Mouse (Mus musculus) neural tube, embryonic 13.5 days (tissue): ENCODE data around the gene Bin2. TPM values are rescaled to one million over a fixed set of nuclear protein-coding genes. Genes with fewer than 3 reads are reported as not detected.

ENCODE experiments used
- ATAC-seq: fragments of 200-750 bp; cut with Nextera tagmentation; 2 replicates; pipeline ENCODE4 v1.8.0; 2017; ENCODE audit warnings: low read depth, mild to moderate bottlenecking, moderate TSS enrichment, moderate library complexity
- H3K27ac ChIP-seq: fragments of 300-500 bp; sonication (generic); replicated peaks from 2 replicates; pipeline ENCODE4 v1.5.1; 2015; ENCODE audit warnings: moderate library complexity, mild to moderate bottlenecking, inconsistent platforms
- H3K27me3 ChIP-seq: fragments of 300-500 bp; sonication (generic); 2 replicates; pipeline ENCODE4 v1.6.1; 2015; ENCODE audit warnings: mild to moderate bottlenecking, inconsistent platforms
- H3K36me3 ChIP-seq: fragments of 300-500 bp; sonication (generic); 2 replicates; pipeline ENCODE4 v1.6.1; 2015; ENCODE audit warnings: mild to moderate bottlenecking, inconsistent platforms
- H3K4me1 ChIP-seq: fragments of 300-500 bp; sonication (generic); replicated peaks from 2 replicates; pipeline ENCODE4 v1.6.1; 2015; ENCODE audit warnings: inconsistent platforms
- H3K4me2 ChIP-seq: fragments of 300-500 bp; sonication (generic); 2 replicates; pipeline ENCODE4 v1.6.1; 2015; ENCODE audit warnings: inconsistent platforms, mild to moderate bottlenecking, moderate library complexity
- H3K4me3 ChIP-seq: fragments of 300-500 bp; sonication (generic); 2 replicates; pipeline ENCODE4 v1.5.1; 2015; ENCODE audit warnings: mild to moderate bottlenecking, inconsistent platforms
- H3K9ac ChIP-seq: fragments of 300-500 bp; sonication (generic); 2 replicates; pipeline ENCODE4 v1.6.1; 2015; ENCODE audit warnings: moderate library complexity, mild to moderate bottlenecking, inconsistent platforms
- H3K9me3 ChIP-seq: fragments of 300-500 bp; sonication (generic); 2 replicates; pipeline ENCODE4 v1.6.1; 2016; ENCODE audit warnings: inconsistent platforms
- WGBS: fragments of 180-500 bp; shearing (Covaris S2); methylation state at CpG from one replicate; pipeline ENCODE4 v1.1.7; 2015; 5-methylcytosine and 5-hydroxymethylcytosine counted together
- polyA plus RNA-seq: library from polyadenylated mRNA; unstranded; fragments of >200 nt; fragmentation: Nextera tagmentation; extraction: Ambion mirVana; gene quantifications from 2 replicates; pipeline ENCODE4 v1.2.1, GENCODE M21; 2015

Gene Bin2
- polyA plus RNA-seq, 1 experiment from 2014 or later = 2.8 TPM

GRCm38 (mm10) chr15:100667420-100667819 lies 1.9 kb downstream of the Bin2 start:
- WGBS = 44% methylated on average over 6 of the region's 6 CpGs
- Histone ChIP-seq H3K9me3 (no peaks in the 10 kb centered on the region), H3K36me3 (no peaks in the 10 kb centered on the region), H3K27me3 (peaks cover 14% of the 10 kb centered on the region), H3K4me2 (no peak overlapping the region), H3K4me1 (peaks cover 15% of the 10 kb centered on the region; the same call in 1 of the 2 replicates), H3K9ac (no peak overlapping the region), H3K4me3 (no peak overlapping the region), H3K27ac (no peak overlapping the region)
- no peak for ATAC-seq

GRCm38 (mm10) chr15:100666851-100667250 lies 2.5 kb downstream of the Bin2 start:
- H3K4me2 ChIP-seq = no peak overlapping the region
- 14% methylated on average over 12 of the region's 12 CpGs for WGBS
- 0 out of 2 replicates have a peak overlapping the region, but pooled peaks have one; percentile 28 for H3K27ac ChIP-seq
- peaks cover 14% of the 10 kb centered on the region for H3K27me3 ChIP-seq
- no peaks in the 10 kb centered on the region for H3K36me3 ChIP-seq
- ATAC-seq = no peak
- no peak overlapping the region for H3K9ac ChIP-seq
- H3K4me3 ChIP-seq = no peak overlapping the region
- no peaks in the 10 kb centered on the region for H3K9me3 ChIP-seq
- peaks cover 15% of the 10 kb centered on the region; the same call in 1 of the 2 replicates for H3K4me1 ChIP-seq

GRCm38 (mm10) chr15:100666219-100666696 lies 3.1 kb downstream of the Bin2 start:
- WGBS = 2% methylated on average over 7 of the region's 7 CpGs

GRCm38 (mm10) chr15:100665411-100666218 lies 3.7 kb downstream of the Bin2 start:
- no peak for ATAC-seq
- peaks cover 15% of the 10 kb centered on the region; the same call in 1 of the 2 replicates for H3K4me1 ChIP-seq
- H3K27ac ChIP-seq = no peak overlapping the region
- peaks cover 14% of the 10 kb centered on the region for H3K27me3 ChIP-seq
- H3K36me3 ChIP-seq = no peaks in the 10 kb centered on the region
- 23% methylated on average over 9 of the region's 9 CpGs for WGBS
- no peaks in the 10 kb centered on the region for H3K9me3 ChIP-seq
- no peak overlapping the region for H3K4me2 ChIP-seq
- no peak overlapping the region for H3K9ac ChIP-seq
- no peak overlapping the region for H3K4me3 ChIP-seq

More at GRCm38 (mm10) chr15:100666219-100666696, 3.1 kb downstream of the Bin2 start:
- Histone ChIP-seq H3K27ac (0 out of 2 replicates have a peak overlapping the region, but pooled peaks have one; percentile 28), H3K4me1 (peaks cover 15% of the 10 kb centered on the region; the same call in 1 of the 2 replicates), H3K4me2 (no peak overlapping the region), H3K9me3 (no peaks in the 10 kb centered on the region), H3K36me3 (no peaks in the 10 kb centered on the region), H3K9ac (no peak overlapping the region), H3K4me3 (no peak overlapping the region), H3K27me3 (peaks cover 14% of the 10 kb centered on the region)
- ATAC-seq = no peak

GRCm38 (mm10) chr15:100664813-100665274 lies 4.5 kb downstream of the Bin2 start:
- peaks cover 15% of the 10 kb centered on the region; the same call in 1 of the 2 replicates for H3K4me1 ChIP-seq
- no peaks in the 10 kb centered on the region for H3K9me3 ChIP-seq
- ATAC-seq = no peak
- no peak overlapping the region for H3K27ac ChIP-seq
- H3K36me3 ChIP-seq = no peaks in the 10 kb centered on the region
- WGBS = 76% methylated on average over 9 of the region's 9 CpGs
- H3K4me2 ChIP-seq = no peak overlapping the region
- no peak overlapping the region for H3K9ac ChIP-seq
- H3K4me3 ChIP-seq = no peak overlapping the region
- peaks cover 14% of the 10 kb centered on the region for H3K27me3 ChIP-seq

- no peak overlapping the region for H3K27ac ChIP-seq
- no peak overlapping the region for H3K4me3 ChIP-seq
- no peak overlapping the region for H3K4me2 ChIP-seq
- no peak overlapping the region for H3K9ac ChIP-seq
- no peaks in the 10 kb centered on the region for H3K9me3 ChIP-seq
- WGBS = 91% methylated on average over 5 of the region's 5 CpGs
- H3K27me3 ChIP-seq = peaks cover 7% of the 10 kb centered on the region; the same call in 1 of the 2 replicates
- H3K36me3 ChIP-seq = no peaks in the 10 kb centered on the region
- no peak for ATAC-seq
- 0 out of 2 replicates have a peak, but pooled peaks cover 3% of the 10 kb centered on the region for H3K4me1 ChIP-seq
Observed at GRCm38 (mm10) chr15:100660805-100661204, 8.5 kb downstream of the Bin2 start.

GRCm38 (mm10) chr15:100660306-100660705 lies 9.0 kb downstream of the Bin2 start:
- no peak for ATAC-seq
- H3K4me1 ChIP-seq = no peaks in the 10 kb centered on the region
- no peaks in the 10 kb centered on the region for H3K36me3 ChIP-seq
- no peak overlapping the region for H3K9ac ChIP-seq
- no peak overlapping the region for H3K4me3 ChIP-seq
- peaks cover 7% of the 10 kb centered on the region; the same call in 1 of the 2 replicates for H3K27me3 ChIP-seq
- no peak overlapping the region for H3K4me2 ChIP-seq
- 89% methylated on average over 9 of the region's 9 CpGs for WGBS
- H3K9me3 ChIP-seq = no peaks in the 10 kb centered on the region
- no peak overlapping the region for H3K27ac ChIP-seq

GRCm38 (mm10) chr15:100655201-100655600 lies 14.2 kb downstream of the Bin2 start:
- Histone ChIP-seq H3K27me3 (no peaks in the 10 kb centered on the region), H3K9me3 (no peaks in the 10 kb centered on the region), H3K9ac (no peak overlapping the region), H3K4me3 (no peak overlapping the region), H3K4me1 (no peaks in the 10 kb centered on the region), H3K27ac (no peak overlapping the region), H3K36me3 (no peaks in the 10 kb centered on the region), H3K4me2 (no peak overlapping the region)
- 89% methylated on average over 5 of the region's 5 CpGs for WGBS
- ATAC-seq = no peak

GRCm38 (mm10) chr15:100654271-100654670 lies 15.1 kb downstream of the Bin2 start:
- Histone ChIP-seq H3K27me3 (no peaks in the 10 kb centered on the region), H3K27ac (no peak overlapping the region), H3K9ac (no peak overlapping the region), H3K4me2 (no peak overlapping the region), H3K9me3 (no peaks in the 10 kb centered on the region), H3K4me3 (no peak overlapping the region), H3K36me3 (no peaks in the 10 kb centered on the region), H3K4me1 (no peaks in the 10 kb centered on the region)
- no peak for ATAC-seq
- WGBS = 80% methylated on average over 1 of the region's 1 CpGs

- 91% methylated on average over 9 of the region's 9 CpGs for WGBS
- no peak overlapping the region for H3K4me2 ChIP-seq
- ATAC-seq = no peak
Observed at GRCm38 (mm10) chr15:100651610-100652009, 17.7 kb downstream of the Bin2 start.

GRCm38 (mm10) chr15:100650111-100650510 lies 19.2 kb downstream of the Bin2 start:
- WGBS = 87% methylated on average over 10 of the region's 10 CpGs
- Histone ChIP-seq H3K9ac (no peak overlapping the region), H3K4me2 (no peak overlapping the region), H3K36me3 (no peaks in the 10 kb centered on the region), H3K27me3 (no peaks in the 10 kb centered on the region), H3K27ac (no peak overlapping the region), H3K4me1 (no peaks in the 10 kb centered on the region), H3K9me3 (no peaks in the 10 kb centered on the region), H3K4me3 (no peak overlapping the region)
- no peak for ATAC-seq

More at GRCm38 (mm10) chr15:100651610-100652009, 17.7 kb downstream of the Bin2 start:
- Histone ChIP-seq H3K36me3 (no peaks in the 10 kb centered on the region), H3K4me3 (no peak overlapping the region), H3K9ac (no peak overlapping the region), H3K4me1 (no peaks in the 10 kb centered on the region), H3K27ac (no peak overlapping the region), H3K27me3 (no peaks in the 10 kb centered on the region), H3K9me3 (no peaks in the 10 kb centered on the region)

GRCm38 (mm10) chr15:100646161-100646560 lies 23.2 kb downstream of the Bin2 start:
- Histone ChIP-seq H3K27me3 (no peaks in the 10 kb centered on the region), H3K4me1 (no peaks in the 10 kb centered on the region), H3K9me3 (no peaks in the 10 kb centered on the region), H3K27ac (no peak overlapping the region), H3K9ac (no peak overlapping the region), H3K4me2 (no peak overlapping the region), H3K36me3 (no peaks in the 10 kb centered on the region), H3K4me3 (no peak overlapping the region)
- ATAC-seq = no peak
- WGBS = 85% methylated on average over 6 of the region's 6 CpGs
